Comparison of ENCODE assay signal across 11 mouse cellular contexts in the genomic region with DNA sequence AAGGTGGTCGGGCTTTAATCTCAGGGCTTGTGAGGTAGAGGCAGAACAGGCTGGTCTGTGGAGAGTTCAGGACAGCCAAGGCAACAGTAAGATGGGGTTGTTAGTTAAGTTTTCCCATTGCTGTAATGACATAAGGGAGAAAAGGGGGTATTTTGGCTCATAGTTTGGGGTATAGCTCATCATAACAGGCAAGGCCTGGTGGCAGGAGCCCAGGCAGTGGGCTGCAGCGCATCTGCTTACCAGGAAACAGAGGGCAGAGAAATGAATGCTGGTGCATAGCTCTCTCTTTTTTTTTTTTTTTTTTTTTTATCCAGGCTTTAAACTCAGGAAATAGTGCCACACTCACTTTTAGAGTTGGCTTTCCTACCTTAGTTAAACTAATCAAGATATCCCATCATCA. TPM values are rescaled to one million over a fixed set of nuclear protein-coding genes. Genes with fewer than 3 reads are reported as not detected.
"Had no signal": no experiment of that assay in that cellular context is flagged by ENCODE, and none has a peak within 500 bp of the region (broad histone marks: within the 10 kb centered on the region; RNA-seq: fewer than 3 reads in every experiment).

No protein-coding gene starts in this region.

- DNase-seq: kidney, adult 18-20 months; kidney, adult 9 months; kidney, postnatal 14 days; kidney, postnatal 4 days; liver; lung, adult 18-20 months; lung, postnatal 10 days; lung, postnatal 36 days; spleen, adult 18-20 months; thymus, postnatal 36 days had no signal

RNA-seq across cellular contexts. Expression of a gene that starts 39.0 kb away (rescaled TPM):
- total RNA-seq: monocyte, adult 5-6 weeks had no signal

RNA-seq across cellular contexts. Expression of a gene that starts 57.1 kb away (rescaled TPM):
- total RNA-seq: monocyte, adult 5-6 weeks had no signal
